Mouse (Mus musculus): ENCODE measurements around the gene Gm29735.

DNA sequence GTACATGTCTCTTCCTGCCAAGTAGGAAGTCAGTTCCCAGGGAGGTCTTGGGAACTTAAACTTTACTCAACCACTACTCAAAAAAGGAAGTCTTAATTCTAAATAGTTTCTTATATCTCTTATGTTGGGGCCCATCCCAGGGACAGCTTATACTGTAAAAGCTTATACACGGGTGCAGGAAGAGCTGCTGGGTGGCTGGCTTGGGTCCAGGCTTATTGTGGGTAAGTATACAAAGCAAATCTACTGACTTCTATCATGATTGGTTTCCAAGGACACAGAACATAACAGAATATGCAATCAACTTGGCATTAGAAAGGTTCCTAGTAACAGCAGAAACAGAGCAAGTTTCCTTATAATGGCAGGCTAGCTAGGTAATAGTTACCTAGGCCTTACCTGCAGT is 1.6 kb downstream of the Gm29735 start:
- TF ChIP-seq CTCF (IDR thresholded peaks at IDR 0.05; ENCODE audit: control insufficient read depth, insufficient read depth, insufficient read length) (no peak), MAX (IDR thresholded peaks at IDR 0.05) (no peak)
